ENCODE assay signal across 25 mouse cellular contexts in the genomic region with DNA sequence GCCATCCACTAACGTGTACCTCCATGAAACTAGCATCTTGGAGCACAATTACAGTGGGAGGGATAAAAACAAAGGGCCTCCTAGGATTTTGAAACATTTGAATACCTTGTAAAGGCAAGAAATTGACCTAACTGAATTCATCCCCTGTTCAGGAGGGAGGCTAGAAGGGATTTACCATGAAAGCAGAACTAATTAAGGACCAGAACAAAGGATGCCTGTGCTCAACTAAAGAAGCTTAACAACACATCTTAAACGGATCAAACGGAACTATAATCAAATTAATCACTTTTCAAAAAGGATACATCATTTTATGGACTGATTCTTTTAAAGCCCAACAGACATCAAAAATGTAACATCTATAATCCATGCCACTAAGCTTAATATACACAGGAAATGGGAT.
"Had no signal": no experiment of that assay in that cellular context is flagged by ENCODE, and none has a peak within 500 bp of the region (broad histone marks: within the 10 kb centered on the region; RNA-seq: fewer than 3 reads in every experiment).

No protein-coding gene starts in this region.

- H3K27me3 ChIP-seq: limb, embryonic 12.5 days; limb, embryonic 15.5 days; lung, embryonic 15.5 days; megakaryocyte, embryonic 14.5 days; midbrain, embryonic 15.5 days; neural tube, embryonic 13.5 days had no signal

- DNase-seq: kidney, adult 18-20 months; kidney, adult 9 months; kidney, postnatal 14 days; kidney, postnatal 4 days; left cerebral cortex, postnatal 4 days; liver, postnatal 0 days; lung, postnatal 10 days; lung, postnatal 36 days; right cerebral cortex, adult 18-20 months; right cerebral cortex, postnatal 14 days; right cerebral cortex, postnatal 4 days; thymus, adult 2 months; thymus, postnatal 14 days; thymus, postnatal 4 days had no signal

- H3K4me1 ChIP-seq: limb, embryonic 12.5 days; limb, embryonic 15.5 days; lung, embryonic 15.5 days; megakaryocyte, embryonic 14.5 days; midbrain, embryonic 15.5 days; neural tube, embryonic 13.5 days had no signal

- H3K27ac ChIP-seq: limb, embryonic 12.5 days; limb, embryonic 15.5 days; liver, embryonic 14.5 days; lung, embryonic 15.5 days; midbrain, embryonic 15.5 days; neural tube, embryonic 13.5 days; stomach, postnatal 0 days had no signal

- H3K4me3 ChIP-seq: limb, embryonic 12.5 days; limb, embryonic 15.5 days; lung, embryonic 15.5 days; megakaryocyte, embryonic 14.5 days; midbrain, embryonic 15.5 days; myocyte; neural tube, embryonic 13.5 days had no signal

- H3K9ac ChIP-seq: limb, embryonic 12.5 days; limb, embryonic 15.5 days; liver, embryonic 14.5 days; liver, postnatal 0 days; lung, embryonic 15.5 days; midbrain, embryonic 15.5 days; neural tube, embryonic 13.5 days had no signal

- H3K9me3 ChIP-seq: limb, embryonic 12.5 days; limb, embryonic 15.5 days; lung, embryonic 15.5 days; megakaryocyte, embryonic 14.5 days; midbrain, embryonic 15.5 days; neural tube, embryonic 13.5 days had no signal

- H3K36me3 ChIP-seq: limb, embryonic 12.5 days; limb, embryonic 15.5 days; lung, embryonic 15.5 days; midbrain, embryonic 15.5 days; neural tube, embryonic 13.5 days had no signal

- H3K4me2 ChIP-seq: limb, embryonic 12.5 days; limb, embryonic 15.5 days; liver, embryonic 11.5 days; lung, embryonic 15.5 days; midbrain, embryonic 15.5 days; neural tube, embryonic 13.5 days had no signal

- ATAC-seq: intestine, embryonic 16.5 days; liver, postnatal 0 days; midbrain, embryonic 15.5 days had no signal
